Mouse (Mus musculus) stomach, embryonic 14.5 days (tissue): Measurements from ENCODE around the gene Nckap5l. TPM values are rescaled to one million over a fixed set of nuclear protein-coding genes. Genes with fewer than 3 reads are reported as not detected.

Experiments
- ATAC-seq: fragments of 200-750 bp; cut with Nextera tagmentation; 2 replicates; pipeline ENCODE4 v1.8.0; 2017; ENCODE audit warnings: low read depth, moderate TSS enrichment; ENCODE audit not compliant: insufficient number of reproducible peaks, insufficient read depth, low FRiP score
- H3K27ac ChIP-seq: fragments of 300-500 bp; sonication (generic); 2 replicates; pipeline ENCODE4 v1.5.1; 2014; ENCODE audit warnings: mild to moderate bottlenecking, low read length, moderate library complexity, mixed read lengths
- H3K27me3 ChIP-seq: fragments of 300-500 bp; sonication (generic); 2 replicates; pipeline ENCODE4 v1.6.1; 2014; ENCODE audit warnings: low read length, control low read depth, mixed read lengths; ENCODE audit not compliant: control insufficient read depth, insufficient read depth
- H3K36me3 ChIP-seq: fragments of 300-500 bp; sonication (generic); 2 replicates; pipeline ENCODE4 v1.6.1; 2014; ENCODE audit warnings: mild to moderate bottlenecking, control low read depth, low read length, moderate library complexity, mixed read lengths; ENCODE audit not compliant: control insufficient read depth, insufficient read depth
- H3K4me1 ChIP-seq: fragments of 300-500 bp; sonication (generic); 2 replicates; pipeline ENCODE4 v1.6.1; 2014; ENCODE audit warnings: low read length, control low read depth, mixed read lengths; ENCODE audit not compliant: control insufficient read depth, insufficient read depth
- H3K4me2 ChIP-seq: fragments of 300-500 bp; sonication (generic); replicated peaks from 2 replicates; pipeline ENCODE4 v1.6.1; 2014; ENCODE audit warnings: low read depth, low read length, control low read depth
- H3K4me3 ChIP-seq: fragments of 300-500 bp; sonication (generic); 2 replicates; pipeline ENCODE4 v1.5.1; 2014; ENCODE audit warnings: low read depth, low read length, control low read depth
- H3K9ac ChIP-seq: fragments of 300-500 bp; sonication (generic); replicated peaks from 2 replicates; pipeline ENCODE4 v1.6.1; 2014; ENCODE audit warnings: low read depth, mild to moderate bottlenecking, control low read depth, low read length, moderate library complexity, mixed read lengths
- H3K9me3 ChIP-seq: fragments of 300-500 bp; sonication (generic); 2 replicates; pipeline ENCODE4 v1.6.1; 2016; ENCODE audit warnings: low read depth, low read length, control low read depth; ENCODE audit not compliant: control insufficient read depth
- WGBS: fragments of 180-500 bp; shearing (Covaris S2); extraction: QIAGEN DNeasy Blood & Tissue Kit; methylation state at CpG from one replicate; pipeline ENCODE4 v1.1.7; 2014; 5-methylcytosine and 5-hydroxymethylcytosine counted together
- polyA plus RNA-seq: library from polyadenylated mRNA; unstranded; fragments of >200 nt; fragmentation: Nextera tagmentation; extraction: Ambion mirVana; gene quantifications from 2 replicates; pipeline ENCODE4 v1.2.1, GENCODE M21; 2014

The Nckap5l gene
- polyA plus RNA-seq, 1 experiment from 2014 or later: 8.9 TPM

DNA sequence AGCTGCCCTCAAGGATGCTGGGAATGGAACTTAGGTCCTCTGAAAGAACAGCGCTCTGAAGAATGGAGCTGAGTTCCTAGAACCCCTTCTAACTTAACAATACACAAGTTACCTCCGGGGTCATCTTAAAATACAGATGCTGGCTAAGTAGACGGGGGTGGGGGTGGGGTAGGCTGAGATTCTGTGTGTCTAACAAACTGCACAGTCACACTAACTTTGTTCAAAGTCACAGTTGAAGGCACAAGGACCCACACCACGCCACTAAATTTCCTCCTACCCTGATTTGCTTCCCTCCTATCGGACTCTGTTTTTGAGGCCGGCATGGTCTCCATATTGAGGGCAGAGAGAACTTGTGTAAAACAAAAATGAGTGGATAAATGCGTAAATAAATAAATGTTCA is 15.4 kb upstream of the Nckap5l start:
- no peak overlapping the region for H3K9ac ChIP-seq
- H3K4me3 ChIP-seq: no peak overlapping the region
- peaks cover 5% of the 10 kb centered on the region; the same call in 1 of the 2 replicates for H3K4me1 ChIP-seq
- ATAC-seq: no peak
- H3K4me2 ChIP-seq: no peak overlapping the region; the same call in 1 of the 2 replicates
- H3K27me3 ChIP-seq: no peaks in the 10 kb centered on the region
- no peaks in the 10 kb centered on the region for H3K9me3 ChIP-seq
- no peak overlapping the region for H3K27ac ChIP-seq
- 88% methylated on average over 7 of the region's 7 CpGs for WGBS
- no peaks in the 10 kb centered on the region for H3K36me3 ChIP-seq

DNA sequence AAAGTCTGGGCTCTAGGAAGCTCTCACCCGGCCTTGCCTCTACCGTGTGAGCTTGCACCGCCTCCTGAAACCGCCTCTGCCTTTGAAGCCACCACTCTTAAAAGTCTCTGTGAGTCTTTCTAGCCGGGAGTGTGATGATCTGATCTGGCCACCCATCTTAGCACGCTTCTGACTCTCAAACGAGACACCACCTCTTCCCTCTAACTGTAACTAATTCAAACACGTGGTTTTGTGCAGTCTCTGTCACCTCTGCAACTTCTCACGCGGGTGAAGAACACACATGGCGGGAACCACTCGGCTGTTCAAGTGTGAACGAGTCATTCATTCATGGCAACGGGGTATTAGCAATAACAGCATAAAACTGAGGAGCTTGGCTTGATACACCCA is 14.1 kb upstream of the Nckap5l start:
- Histone ChIP-seq H3K4me1 (peaks cover 5% of the 10 kb centered on the region; the same call in 1 of the 2 replicates), H3K27me3 (no peaks in the 10 kb centered on the region), H3K27ac (no peak overlapping the region), H3K36me3 (no peaks in the 10 kb centered on the region), H3K9me3 (no peaks in the 10 kb centered on the region), H3K4me2 (no peak overlapping the region), H3K4me3 (no peak overlapping the region), H3K9ac (no peak overlapping the region)
- 72% methylated on average over 14 of the region's 14 CpGs for WGBS
- no peak for ATAC-seq

DNA sequence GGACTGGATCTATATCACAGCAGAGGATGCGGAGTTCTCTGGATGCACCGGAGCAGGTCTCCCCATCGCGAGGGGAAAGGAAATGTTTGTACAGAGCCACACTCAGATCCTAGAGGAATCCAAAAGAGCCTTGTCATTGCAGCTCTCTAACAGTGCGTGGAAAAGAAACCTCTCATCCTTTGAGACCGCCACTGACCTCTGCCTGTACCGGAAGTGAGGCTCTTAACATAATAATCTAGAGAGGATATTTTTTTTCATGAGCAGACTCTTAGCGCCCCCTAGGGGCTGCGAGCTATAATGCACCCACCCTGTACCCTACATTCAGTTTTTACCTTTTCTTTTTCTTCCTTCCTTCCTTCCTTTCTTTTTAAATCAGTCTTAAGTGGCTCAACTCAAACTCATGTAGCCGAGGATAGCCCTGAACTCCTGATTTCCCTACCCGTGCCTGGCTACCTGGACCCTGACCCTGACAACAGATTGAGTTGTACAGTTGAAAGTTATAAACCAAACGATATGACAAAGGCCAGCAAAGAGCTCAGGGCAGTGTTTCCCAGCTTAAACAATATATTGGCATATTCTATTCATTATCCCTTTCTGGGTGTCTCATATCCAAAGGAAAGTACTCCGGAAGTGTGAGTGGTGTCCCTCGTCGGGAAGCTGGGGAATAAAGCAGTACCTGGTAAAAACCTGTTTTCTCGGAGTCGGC is 13.6 kb upstream of the Nckap5l start:
- H3K4me1 ChIP-seq: peaks cover 5% of the 10 kb centered on the region; the same call in 1 of the 2 replicates
- ATAC-seq: no peak
- H3K9me3 ChIP-seq: no peaks in the 10 kb centered on the region
- WGBS: 60% methylated on average over 17 of the region's 17 CpGs
- no peak overlapping the region for H3K9ac ChIP-seq
- no peaks in the 10 kb centered on the region for H3K27me3 ChIP-seq
- no peak overlapping the region for H3K4me3 ChIP-seq
- no peaks in the 10 kb centered on the region for H3K36me3 ChIP-seq
- H3K4me2 ChIP-seq: no peak overlapping the region
- H3K27ac ChIP-seq: no peak overlapping the region

DNA sequence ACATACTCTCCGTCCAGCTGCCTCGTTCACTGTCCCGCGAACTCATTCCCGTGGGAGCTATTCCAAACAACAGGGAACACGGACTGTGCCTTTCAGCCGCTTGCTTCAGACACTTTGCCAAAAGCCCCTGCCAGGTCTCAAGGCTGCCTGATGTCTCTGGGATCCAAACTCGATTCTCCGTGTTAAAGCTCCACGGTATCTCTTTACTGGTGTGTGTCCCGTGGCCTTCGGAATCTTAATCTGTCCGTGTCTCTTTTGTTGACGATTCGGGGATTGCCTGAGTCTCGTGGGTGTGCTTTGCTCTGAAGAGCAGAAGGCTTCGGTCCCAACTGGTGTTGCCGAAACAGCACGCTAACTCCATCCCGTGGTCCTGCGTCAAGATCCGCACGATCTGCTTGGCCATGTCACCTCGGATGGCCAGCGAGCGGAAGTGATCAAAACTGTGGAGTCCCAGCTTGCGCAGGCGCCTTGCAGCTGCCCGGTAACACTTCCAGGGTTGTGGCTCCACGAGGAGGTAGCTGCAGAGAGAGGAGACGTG is 12.7 kb upstream of the Nckap5l start:
- H3K4me1 ChIP-seq: peaks cover 5% of the 10 kb centered on the region; the same call in 1 of the 2 replicates
- 89% methylated on average over 31 of the region's 31 CpGs for WGBS
- no peaks in the 10 kb centered on the region for H3K36me3 ChIP-seq
- no peak for ATAC-seq
- no peak overlapping the region for H3K9ac ChIP-seq
- H3K27ac ChIP-seq: no peak overlapping the region
- no peaks in the 10 kb centered on the region for H3K9me3 ChIP-seq
- H3K4me2 ChIP-seq: no peak overlapping the region
- H3K4me3 ChIP-seq: no peak overlapping the region
- no peaks in the 10 kb centered on the region for H3K27me3 ChIP-seq

DNA sequence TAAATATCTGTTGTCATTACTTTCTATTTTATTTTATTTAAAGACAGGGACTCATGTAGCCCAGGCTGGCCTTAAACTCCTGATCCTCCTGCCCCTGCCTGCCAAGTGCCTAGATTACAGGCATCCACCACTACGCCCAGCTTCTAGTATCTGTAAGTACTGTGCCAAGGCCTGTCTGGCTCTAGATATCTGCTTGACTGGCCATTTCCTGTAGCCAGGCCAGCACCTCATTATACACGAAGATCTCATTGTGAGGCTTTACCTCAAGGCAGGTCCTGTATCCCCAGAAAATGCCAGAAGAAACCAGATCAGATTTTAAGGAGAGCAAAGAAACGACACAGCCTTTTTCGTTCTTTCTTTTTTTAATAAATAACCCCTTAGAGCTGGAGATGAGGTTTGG is 12.2 kb upstream of the Nckap5l start:
- no peak overlapping the region for H3K9ac ChIP-seq
- ATAC-seq: no peak
- H3K9me3 ChIP-seq: no peaks in the 10 kb centered on the region
- 94% methylated on average over 4 of the region's 4 CpGs for WGBS
- H3K4me2 ChIP-seq: no peak overlapping the region
- H3K4me1 ChIP-seq: peaks cover 5% of the 10 kb centered on the region; the same call in 1 of the 2 replicates
- H3K27me3 ChIP-seq: no peaks in the 10 kb centered on the region
- no peaks in the 10 kb centered on the region for H3K36me3 ChIP-seq
- no peak overlapping the region for H3K4me3 ChIP-seq
- no peak overlapping the region for H3K27ac ChIP-seq

DNA sequence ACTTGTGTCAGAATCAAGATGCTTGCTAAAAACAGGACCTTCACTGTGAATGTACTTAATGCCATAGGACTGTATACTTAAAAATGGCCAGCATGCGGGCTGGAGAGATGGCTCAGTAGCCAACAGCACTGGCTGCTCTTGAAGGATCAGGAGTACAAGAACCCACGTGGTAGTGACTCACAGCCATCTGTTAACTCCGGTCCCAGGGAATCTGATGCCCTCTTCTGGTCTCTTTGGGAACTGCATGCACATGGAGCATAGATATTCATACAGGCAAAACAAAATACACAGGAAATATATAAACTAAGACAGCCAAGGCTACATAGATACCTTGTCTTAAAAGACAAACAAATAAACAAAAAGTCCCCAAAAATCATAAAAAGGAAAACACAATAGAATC is 11.5 kb upstream of the Nckap5l start:
- peaks cover 5% of the 10 kb centered on the region; the same call in 1 of the 2 replicates for H3K4me1 ChIP-seq
- 42% methylated on average over 3 of the region's 3 CpGs for WGBS
- H3K27ac ChIP-seq: no peak overlapping the region
- no peaks in the 10 kb centered on the region for H3K36me3 ChIP-seq
- no peak overlapping the region for H3K9ac ChIP-seq
- no peak overlapping the region for H3K4me3 ChIP-seq
- no peaks in the 10 kb centered on the region for H3K27me3 ChIP-seq
- H3K9me3 ChIP-seq: no peaks in the 10 kb centered on the region
- H3K4me2 ChIP-seq: no peak overlapping the region
- ATAC-seq: no peak

DNA sequence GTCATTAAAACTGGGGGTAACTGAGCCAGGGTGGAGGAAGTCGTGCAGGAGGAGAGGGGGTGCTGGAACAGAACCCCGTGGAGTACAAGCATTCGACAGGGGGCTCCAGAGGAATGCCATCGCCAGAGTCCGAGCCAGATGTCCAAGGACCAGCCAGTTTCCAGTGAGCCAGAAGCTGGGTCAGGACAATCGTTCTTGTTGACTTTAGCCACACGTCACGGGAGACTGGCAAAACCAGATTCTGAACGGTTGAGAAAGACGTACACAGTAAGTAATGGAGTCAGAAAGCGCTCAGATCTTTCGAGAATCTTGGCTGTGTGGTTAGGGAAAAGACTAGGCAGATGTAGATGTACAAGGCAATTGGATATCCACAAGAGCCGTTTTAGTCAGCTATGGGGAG is 5.6 kb upstream of the Nckap5l start:
- no peaks in the 10 kb centered on the region for H3K9me3 ChIP-seq
- no peak overlapping the region for H3K27ac ChIP-seq
- H3K27me3 ChIP-seq: no peaks in the 10 kb centered on the region
- H3K4me1 ChIP-seq: 0 out of 2 replicates have a peak, but pooled peaks cover 4% of the 10 kb centered on the region
- ATAC-seq: no peak
- H3K4me2 ChIP-seq: 0 out of 2 replicates have a peak overlapping the region, but pooled peaks have one; percentile 15
- H3K36me3 ChIP-seq: no peaks in the 10 kb centered on the region
- H3K4me3 ChIP-seq: no peak overlapping the region
- WGBS: 60% methylated on average over 13 of the region's 13 CpGs
- H3K9ac ChIP-seq: no peak overlapping the region

DNA sequence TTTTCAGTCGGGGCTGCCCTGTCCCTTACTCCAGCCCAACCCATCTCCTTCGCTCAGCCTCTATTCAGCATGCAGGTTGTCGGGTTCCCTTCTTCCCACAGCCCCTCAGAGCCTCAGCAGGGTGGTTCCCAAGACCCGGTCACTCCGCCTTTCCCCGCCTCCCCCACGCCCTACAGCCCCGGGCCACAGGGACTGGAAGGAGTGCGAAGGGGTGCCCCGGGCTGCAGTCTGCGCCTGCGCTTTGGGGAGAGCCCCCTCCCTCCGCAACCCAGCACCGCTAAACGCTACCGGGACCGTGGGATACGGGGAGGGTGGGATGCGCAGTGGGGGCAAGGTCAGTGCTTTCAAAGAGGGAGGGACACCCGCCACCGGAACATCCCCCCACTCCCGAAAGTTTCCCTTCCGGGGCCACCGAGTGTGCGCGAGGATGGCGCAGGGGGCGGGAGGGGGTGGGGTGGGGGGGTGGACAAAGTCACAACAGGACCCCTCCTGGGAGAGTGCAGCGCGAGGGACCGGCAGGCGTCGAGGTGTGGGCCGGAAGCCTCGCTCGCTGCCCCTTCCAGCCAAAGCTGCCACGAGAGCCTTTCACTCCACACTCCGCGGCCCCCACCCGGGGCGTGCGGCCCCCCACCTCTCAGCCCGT is 464 bp downstream of the Nckap5l start:
- Histone ChIP-seq H3K9me3 (no peaks in the 10 kb centered on the region), H3K36me3 (peaks cover 4% of the 10 kb centered on the region; the same call in 1 of the 2 replicates), H3K4me3 (peak overlapping the region; percentile 84), H3K27me3 (no peaks in the 10 kb centered on the region), H3K4me2 (peak overlapping the region; percentile 72), H3K4me1 (peaks cover 24% of the 10 kb centered on the region), H3K27ac (peak overlapping the region; percentile 93), H3K9ac (peak overlapping the region; percentile 64)
- ATAC-seq: peak; percentile 80
- WGBS: under 1% methylated on average over 38 of the region's 43 CpGs
